Mouse (Mus musculus): ENCODE results near the gene Slc5a2.

DNA sequence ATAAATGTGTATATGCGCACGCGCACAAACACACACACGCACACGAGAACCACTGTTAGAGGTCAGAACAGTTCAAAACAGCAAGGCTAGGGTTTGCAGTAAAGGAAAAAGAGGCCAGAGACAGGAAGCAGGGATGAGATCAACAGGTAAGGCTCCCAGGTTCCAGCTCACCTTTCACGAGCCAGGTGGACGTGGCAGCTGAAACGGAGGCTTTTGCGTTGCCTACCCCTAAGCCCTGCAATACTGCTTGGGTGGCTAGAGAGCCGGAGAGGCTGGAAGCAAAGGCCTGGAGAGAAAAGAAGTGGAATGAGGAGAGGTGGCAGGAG lies 31.8 kb downstream of the Slc5a2 start:
- no peak for TF ChIP-seq POLR2A (IDR thresholded peaks at IDR 0.05; ENCODE audit: control insufficient read depth, low read depth, low read length)
- TF ChIP-seq CTCF (IDR thresholded peaks at IDR 0.05; ENCODE audit: control insufficient read depth, insufficient read depth, insufficient replicate concordance, low read depth, low read length), result no peak
